Comparison of ENCODE assay signal across 24 mouse cellular contexts in the genomic region with DNA sequence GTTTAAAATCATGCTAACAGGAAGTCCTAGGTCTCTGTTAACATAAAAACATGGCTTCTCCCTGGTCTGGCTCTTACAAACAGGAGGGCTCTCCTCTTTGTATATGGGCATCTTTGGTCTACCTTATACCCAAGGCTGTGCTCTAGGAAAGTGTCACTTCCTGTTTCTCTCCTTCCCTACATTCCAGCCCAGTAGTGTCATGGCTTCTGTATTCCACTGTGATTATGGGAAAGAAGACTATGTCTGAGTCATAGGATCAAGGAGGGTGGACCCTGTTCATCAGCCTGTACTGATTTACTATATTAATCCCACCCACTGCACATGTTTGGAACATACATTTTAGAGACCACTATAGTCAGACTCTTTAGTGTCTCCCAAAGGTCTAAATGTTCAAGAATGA. TPM values are rescaled to one million over a fixed set of nuclear protein-coding genes. Genes with fewer than 3 reads are reported as not detected.
DNase-seq lines count a peak whose midpoint lies in the region; ATAC-seq and TF ChIP-seq lines count a peak whose summit lies in the region.
"Had no signal": no experiment of that assay in that cellular context is flagged by ENCODE, and none has a peak within 500 bp of the region (broad histone marks: within the 10 kb centered on the region; RNA-seq: fewer than 3 reads in every experiment).

No protein-coding gene starts in this region.

- no peaks in the 10 kb centered on the region for H3K9me3 ChIP-seq in midbrain, embryonic 11.5 days (ENCODE audit: control insufficient read depth, low read length)
- no peaks in the 10 kb centered on the region for H3K9me3 ChIP-seq in midbrain, embryonic 14.5 days (ENCODE audit: control insufficient read depth, low read length)
- H3K9me3 ChIP-seq: G1E had no signal

- no peak for ATAC-seq in midbrain, embryonic 11.5 days (ENCODE audit: low FRiP score)
- ATAC-seq in midbrain, embryonic 14.5 days (ENCODE audit: low FRiP score, low TSS enrichment) = no peak
- peak; percentile 82 for ATAC-seq in Patski
- ATAC-seq: activated CD4-positive, CD25-positive, alpha-beta regulatory T cell, adult 4 months; CD4-positive, CD25-positive, alpha-beta regulatory T cell, adult 4 months had no signal

- H3K36me3 ChIP-seq in midbrain, embryonic 11.5 days (ENCODE audit: control insufficient read depth, insufficient read depth, low read length) = no peaks in the 10 kb centered on the region
- no peaks in the 10 kb centered on the region for H3K36me3 ChIP-seq in midbrain, embryonic 14.5 days (ENCODE audit: control insufficient read depth, insufficient read depth, low read length)
- H3K36me3 ChIP-seq: G1E had no signal

- H3K27me3 ChIP-seq in midbrain, embryonic 11.5 days (ENCODE audit: control insufficient read depth, insufficient read depth, low read length) = no peaks in the 10 kb centered on the region
- no peaks in the 10 kb centered on the region for H3K27me3 ChIP-seq in midbrain, embryonic 14.5 days (ENCODE audit: control insufficient read depth, insufficient read depth, low read length)
- no peaks in the 10 kb centered on the region for H3K27me3 ChIP-seq in Patski
- H3K27me3 ChIP-seq: CH12.LX had no signal

- DNase-seq in midbrain, embryonic 11.5 days (ENCODE audit: low spot score, missing footprints) = peak; percentile 37
- DNase-seq in midbrain, embryonic 14.5 days = no peak
- DNase-seq in 3T3-L1 (ENCODE audit: low read depth, low spot score) (peak; percentile 71), Patski (ENCODE audit: low read depth, low spot score) (no peak)
- peak; percentile 19 for DNase-seq in Muller cell, postnatal 12 days (ENCODE audit: inconsistent ontology term)
- DNase-seq in cerebellum, adult 9-11 months = no peak
- no peak for DNase-seq in heart, adult 11 months
- no peak for DNase-seq in kidney, postnatal 10 days
- DNase-seq: adrenal gland, adult 2 months; adrenal gland, adult 8-10 months; adrenal gland, postnatal 10 days; adrenal gland, postnatal 14 days; adrenal gland, postnatal 25 days; adrenal gland, postnatal 36 days; B cell, adult 2 months; cerebellum, adult 11 months; cerebellum, adult 11-12 months; cerebellum, adult 18-20 months; cerebellum, adult 2 months; cerebellum, adult 8-10 months had no signal

- CTCF ChIA-PET in Patski (lab: Charles Lee) = no interaction called here

- no peak overlapping the region for H3K4me3 ChIP-seq in midbrain, embryonic 11.5 days (ENCODE audit: low read depth, low read length)
- H3K4me3 ChIP-seq in midbrain, embryonic 14.5 days (replicated peaks; ENCODE audit: low read depth, low read length) = no peak overlapping the region

- no peaks in the 10 kb centered on the region for H3K4me1 ChIP-seq in midbrain, embryonic 11.5 days (ENCODE audit: control insufficient read depth, insufficient read depth, low read length)
- no peaks in the 10 kb centered on the region for H3K4me1 ChIP-seq in midbrain, embryonic 14.5 days (ENCODE audit: control insufficient read depth, insufficient read depth, low read length)

- no peak overlapping the region for H3K4me2 ChIP-seq in midbrain, embryonic 11.5 days
- H3K4me2 ChIP-seq in midbrain, embryonic 14.5 days (ENCODE audit: low read length) = no peak overlapping the region

- H3K27ac ChIP-seq in midbrain, embryonic 11.5 days (ENCODE audit: low read depth, low read length) = no peak overlapping the region
- no peak overlapping the region for H3K27ac ChIP-seq in midbrain, embryonic 14.5 days (replicated peaks; ENCODE audit: low read depth, low read length)

- TF ChIP-seq CTCF in Patski (IDR thresholded peaks at IDR 0.05) = no peak

- in situ Hi-C loops in Patski (cut with MboI; ENCODE audit: low pct_unique_long_range_greater_than_20kb) = no loop called here

- POLR2A ChIA-PET in Patski (lab: Charles Lee) = no interaction called here

- no peak overlapping the region for H3K9ac ChIP-seq in midbrain, embryonic 11.5 days (ENCODE audit: low read length)
- no peak overlapping the region for H3K9ac ChIP-seq in midbrain, embryonic 14.5 days (replicated peaks; ENCODE audit: low read length)

RNA-seq across cellular contexts. Expression of a gene that starts 23.2 kb away (rescaled TPM):
- 1.9 and 2.4 TPM in 2 replicates for polyA plus RNA-seq in midbrain, embryonic 11.5 days (2014; fragmentation: Nextera tagmentation; extraction: Ambion mirVana)
- 0.05 and 0.11 TPM in 2 replicates for polyA plus RNA-seq in midbrain, embryonic 14.5 days (2014; fragmentation: Nextera tagmentation; extraction: Ambion mirVana)
- not detected for polyA plus RNA-seq in Patski (2021)
- polyA plus RNA-seq: activated CD4-positive, CD25-positive, alpha-beta regulatory T cell, adult 4 months; G1E had no signal

Comparison
In these comparisons a context has a peak if more than half of its experiments do, and no peak if none do; other contexts are left out.
1. DNase-seq: peak in midbrain, embryonic 11.5 days (single experiment), 3T3-L1 (single experiment) and Muller cell, postnatal 12 days (single experiment); none in midbrain, embryonic 14.5 days (single experiment), Patski (single experiment), cerebellum, adult 9-11 months (single experiment), heart, adult 11 months (single experiment) and kidney, postnatal 10 days (single experiment).